Mouse (Mus musculus): ENCODE data around the gene Gm5148. TPM values are rescaled to one million over a fixed set of nuclear protein-coding genes. Genes with fewer than 3 reads are reported as not detected.

Gm5148 gene
- polyA plus RNA-seq, 1 experiment from 2014 or later = 4.1 TPM

DNA sequence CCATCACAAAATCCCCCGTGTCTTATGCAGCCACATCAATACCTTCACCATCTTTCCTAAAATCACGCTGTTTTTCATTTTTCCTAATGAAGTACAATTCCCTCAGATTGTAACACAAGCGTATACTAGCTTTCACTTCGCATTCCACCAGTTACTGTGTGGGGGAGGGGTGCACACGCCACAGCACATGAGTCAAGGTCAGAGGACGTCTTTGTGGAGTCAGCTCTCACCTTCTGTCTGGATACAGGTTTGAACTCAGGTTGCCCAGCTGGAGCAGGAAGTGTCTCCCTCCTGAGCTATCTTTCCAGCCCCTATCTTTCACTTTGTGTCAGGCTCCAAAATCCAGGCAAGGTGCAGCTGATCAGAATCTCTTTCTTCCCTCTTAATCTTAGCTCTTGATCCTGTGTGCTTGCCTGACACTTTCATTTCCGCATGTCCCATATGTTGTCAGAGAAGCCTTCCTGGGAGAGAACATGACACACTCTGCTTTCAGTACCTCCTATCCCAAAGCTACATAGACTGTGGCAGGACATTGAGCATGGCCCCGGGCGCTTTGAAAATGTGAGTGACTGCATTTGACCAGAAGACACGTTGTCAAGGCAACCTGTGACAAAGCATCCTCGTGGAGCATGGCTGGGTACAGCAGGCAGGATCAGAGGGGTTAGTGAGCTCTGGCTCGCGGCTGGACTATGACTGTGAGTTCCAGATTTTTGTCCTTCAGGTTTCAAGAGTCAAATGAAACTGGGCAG lies 50.6 kb downstream of the Gm5148 start:
- 62% methylated on average over 13 of the region's 13 CpGs for WGBS (ENCODE audit: insufficient replicate concordance)
- Histone ChIP-seq H3K4me1 (ENCODE audit: insufficient read depth) (peaks cover 12% of the 10 kb centered on the region; the same call in 1 of the 2 replicates), H3K27ac (ENCODE audit: low read depth) (no peak overlapping the region), H3K27me3 (ENCODE audit: insufficient read depth, low read length) (no peaks in the 10 kb centered on the region; the same call in 1 of the 2 replicates), H3K4me3 (ENCODE audit: low read depth, low read length) (no peak overlapping the region), H3K4me2 (ENCODE audit: low read depth, low read length) (no peak overlapping the region), H3K9me3 (ENCODE audit: low read length) (no peaks in the 10 kb centered on the region), H3K9ac (replicated peaks) (no peak overlapping the region), H3K36me3 (replicated peaks; ENCODE audit: insufficient read depth, low read length) (no peaks in the 10 kb centered on the region)
- DNase-seq (no peak), ATAC-seq (no peak)
- TF ChIP-seq CTCF (IDR thresholded peaks at IDR 0.05; ENCODE audit: low read depth) (no peak), EP300 (IDR thresholded peaks at IDR 0.05; ENCODE audit: low read depth) (no peak)

DNA sequence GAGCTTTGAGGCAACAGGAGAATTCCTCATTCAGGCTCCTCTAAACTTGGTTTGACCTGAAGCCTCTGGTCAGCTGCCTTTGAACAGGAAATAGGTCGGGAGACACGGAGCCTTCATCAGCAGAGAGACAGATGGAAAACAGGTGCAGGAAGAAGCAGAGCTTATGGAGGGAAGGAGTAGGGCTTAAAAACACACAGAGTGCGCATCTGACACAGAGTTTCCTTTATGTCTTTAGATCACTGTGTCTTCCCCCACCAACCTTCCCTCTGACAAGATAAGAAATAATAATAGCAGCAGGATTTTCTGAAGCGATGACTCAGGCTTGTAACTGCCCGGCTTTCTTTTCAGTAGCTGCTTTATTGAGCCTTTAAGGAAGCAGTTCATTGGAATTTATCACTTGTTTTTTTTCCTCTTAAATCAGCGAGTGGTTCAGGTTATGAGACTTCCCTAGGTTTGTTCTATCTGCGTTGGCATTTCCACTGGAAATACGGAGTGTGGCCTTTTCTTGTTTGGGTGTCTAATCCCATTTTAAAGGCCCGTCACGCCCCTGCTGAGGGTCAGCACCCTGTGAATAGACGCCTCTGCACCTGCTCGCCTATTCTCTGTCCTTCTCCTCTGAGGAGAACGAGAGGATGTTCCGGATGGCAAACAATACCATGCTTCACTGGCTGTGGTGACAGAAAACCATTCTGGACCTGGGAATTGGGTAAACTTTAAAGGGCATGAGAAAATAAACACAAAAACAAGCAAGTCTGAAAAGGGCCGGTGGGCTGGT lies 51.8 kb downstream of the Gm5148 start:
- Histone ChIP-seq H3K36me3 (replicated peaks; ENCODE audit: insufficient read depth, low read length) (no peaks in the 10 kb centered on the region), H3K9ac (replicated peaks) (no peak overlapping the region), H3K27me3 (ENCODE audit: insufficient read depth, low read length) (no peaks in the 10 kb centered on the region; the same call in 1 of the 2 replicates), H3K4me1 (ENCODE audit: insufficient read depth) (peaks cover 12% of the 10 kb centered on the region; the same call in 1 of the 2 replicates), H3K9me3 (ENCODE audit: low read length) (no peaks in the 10 kb centered on the region), H3K4me3 (ENCODE audit: low read depth, low read length) (no peak overlapping the region), H3K27ac (ENCODE audit: low read depth) (no peak overlapping the region), H3K4me2 (ENCODE audit: low read depth, low read length) (no peak overlapping the region)
- 46% methylated on average over 15 of the region's 15 CpGs for WGBS (ENCODE audit: insufficient replicate concordance)
- ATAC-seq (no peak), DNase-seq (no peak)
- no peak for TF ChIP-seq CTCF (IDR thresholded peaks at IDR 0.05; ENCODE audit: low read depth)
- no peak for TF ChIP-seq EP300 (IDR thresholded peaks at IDR 0.05; ENCODE audit: low read depth)

DNA sequence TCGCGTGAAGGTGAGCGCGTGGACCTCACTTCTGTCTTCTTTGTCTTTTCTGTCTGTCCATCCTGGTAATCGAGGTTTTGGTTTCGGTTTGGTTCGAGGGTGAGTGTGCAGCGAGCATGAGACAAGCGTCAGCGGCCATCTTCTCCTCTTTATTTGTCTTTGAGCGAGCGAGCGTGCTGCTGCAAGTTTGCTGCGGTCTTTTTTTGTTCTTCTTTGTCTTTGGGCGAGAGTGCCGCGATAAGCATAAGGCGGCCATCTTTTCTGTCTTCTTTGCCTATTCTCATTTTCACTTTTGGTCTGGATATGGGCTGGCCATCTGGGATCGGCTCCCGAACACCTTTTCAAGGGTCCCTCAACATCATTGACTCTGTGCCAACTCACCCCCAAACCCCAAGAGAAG lies 55.2 kb downstream of the Gm5148 start:
- Histone ChIP-seq H3K4me2 (ENCODE audit: low read depth, low read length) (no peak overlapping the region), H3K9ac (replicated peaks) (no peak overlapping the region), H3K4me1 (ENCODE audit: insufficient read depth) (peaks cover 18% of the 10 kb centered on the region; the same call in 1 of the 2 replicates), H3K9me3 (ENCODE audit: low read length) (no peaks in the 10 kb centered on the region), H3K4me3 (ENCODE audit: low read depth, low read length) (no peak overlapping the region), H3K36me3 (replicated peaks; ENCODE audit: insufficient read depth, low read length) (no peaks in the 10 kb centered on the region), H3K27ac (ENCODE audit: low read depth) (no peak overlapping the region), H3K27me3 (ENCODE audit: insufficient read depth, low read length) (no peaks in the 10 kb centered on the region; the same call in 1 of the 2 replicates)
- ATAC-seq (no peak), DNase-seq (no peak)
- WGBS (ENCODE audit: insufficient replicate concordance) = 92% methylated on average over 20 of the region's 20 CpGs
- no peak for TF ChIP-seq EP300 (IDR thresholded peaks at IDR 0.05; ENCODE audit: low read depth)
- TF ChIP-seq CTCF (IDR thresholded peaks at IDR 0.05; ENCODE audit: low read depth) = no peak

DNA sequence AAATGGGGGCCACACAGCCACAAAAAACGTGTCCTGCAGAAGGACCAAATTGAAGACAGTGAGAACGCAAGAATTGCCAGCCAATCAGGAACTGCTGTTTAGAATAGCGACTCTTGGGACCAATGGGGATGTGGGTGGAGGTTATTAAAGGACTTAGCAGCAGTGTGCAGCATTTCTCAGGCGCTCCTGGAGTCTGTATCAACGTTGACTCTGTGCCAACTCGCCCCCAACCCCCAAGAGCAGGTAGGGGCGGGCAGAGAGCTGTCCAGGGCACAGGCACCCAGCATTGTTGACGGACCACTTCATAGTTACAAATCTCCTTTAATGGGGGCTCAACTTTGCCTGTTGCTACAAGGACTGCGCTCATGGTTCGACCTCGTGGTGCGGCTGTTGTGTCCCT lies 55.6 kb downstream of the Gm5148 start:
- H3K9ac ChIP-seq (replicated peaks) = no peak overlapping the region
- peaks cover 16% of the 10 kb centered on the region; the same call in 1 of the 2 replicates for H3K4me1 ChIP-seq (ENCODE audit: insufficient read depth)
- no peak for TF ChIP-seq EP300 (IDR thresholded peaks at IDR 0.05; ENCODE audit: low read depth)
- TF ChIP-seq CTCF (IDR thresholded peaks at IDR 0.05; ENCODE audit: low read depth) = no peak
- no peaks in the 10 kb centered on the region; the same call in 1 of the 2 replicates for H3K27me3 ChIP-seq (ENCODE audit: insufficient read depth, low read length)
- H3K4me2 ChIP-seq (ENCODE audit: low read depth, low read length) = no peak overlapping the region
- H3K36me3 ChIP-seq (replicated peaks; ENCODE audit: insufficient read depth, low read length) = no peaks in the 10 kb centered on the region
- whole genome bisulfite sequencing (ENCODE audit: insufficient replicate concordance) = 80% methylated on average over 12 of the region's 12 CpGs
- DNase-seq (no peak), ATAC-seq (no peak)
- H3K4me3 ChIP-seq (ENCODE audit: low read depth, low read length) = no peak overlapping the region
- no peaks in the 10 kb centered on the region for H3K9me3 ChIP-seq (ENCODE audit: low read length)
- H3K27ac ChIP-seq (ENCODE audit: low read depth) = no peak overlapping the region

DNA sequence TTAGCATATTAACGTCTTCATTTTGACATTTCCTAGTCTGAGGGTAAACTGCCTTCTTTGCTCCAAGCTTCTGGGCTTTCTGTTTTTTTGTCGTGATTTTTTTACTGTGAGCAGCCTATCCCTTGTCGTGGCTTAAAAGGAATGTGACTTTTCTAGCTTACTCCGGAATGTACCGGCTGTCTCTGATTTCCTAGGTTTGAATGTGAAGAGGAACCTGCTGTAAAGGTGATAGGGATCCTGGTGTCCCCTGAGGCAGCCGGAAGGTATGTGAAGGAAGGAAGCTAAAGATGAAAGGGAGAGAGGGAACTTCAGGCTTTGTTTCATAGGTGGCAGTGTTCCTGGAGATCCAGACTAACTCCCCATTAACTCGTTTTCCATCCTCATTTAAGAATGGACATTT lies 56.6 kb downstream of the Gm5148 start:
- whole genome bisulfite sequencing (ENCODE audit: insufficient replicate concordance) = 43% methylated on average over 7 of the region's 7 CpGs
- H3K9me3 ChIP-seq (ENCODE audit: low read length) = no peaks in the 10 kb centered on the region
- peaks cover 10% of the 10 kb centered on the region; the same call in 1 of the 2 replicates for H3K4me1 ChIP-seq (ENCODE audit: insufficient read depth)
- DNase-seq = no peak
- no peaks in the 10 kb centered on the region; the same call in 1 of the 2 replicates for H3K27me3 ChIP-seq (ENCODE audit: insufficient read depth, low read length)
- H3K9ac ChIP-seq (replicated peaks) = no peak overlapping the region
- H3K4me2 ChIP-seq (ENCODE audit: low read depth, low read length) = no peak overlapping the region
- no peaks in the 10 kb centered on the region for H3K36me3 ChIP-seq (replicated peaks; ENCODE audit: insufficient read depth, low read length)
- no peak overlapping the region for H3K4me3 ChIP-seq (ENCODE audit: low read depth, low read length)
- no peak for TF ChIP-seq CTCF (IDR thresholded peaks at IDR 0.05; ENCODE audit: low read depth)
- TF ChIP-seq EP300 (IDR thresholded peaks at IDR 0.05; ENCODE audit: low read depth) = no peak
- H3K27ac ChIP-seq (ENCODE audit: low read depth) = no peak overlapping the region
- no peak for ATAC-seq

DNA sequence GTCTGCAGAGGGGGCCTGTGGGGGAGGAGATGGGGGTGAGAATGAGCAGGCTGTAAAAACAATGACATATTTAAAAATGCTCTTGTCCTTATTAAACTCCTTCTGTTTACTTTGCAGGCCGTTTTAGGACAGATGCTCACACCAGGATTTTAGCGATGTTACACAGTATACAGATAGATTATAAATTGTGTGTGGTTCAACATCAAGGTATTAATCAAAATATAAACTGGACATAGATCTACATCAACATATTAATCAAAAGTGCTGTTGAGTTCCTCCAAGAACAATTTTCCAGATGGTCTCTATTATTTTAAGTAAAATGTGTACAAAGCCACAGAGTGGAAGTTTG lies 57.2 kb downstream of the Gm5148 start:
- Histone ChIP-seq H3K4me3 (ENCODE audit: low read depth, low read length) (no peak overlapping the region), H3K27me3 (ENCODE audit: insufficient read depth, low read length) (no peaks in the 10 kb centered on the region; the same call in 1 of the 2 replicates), H3K4me2 (ENCODE audit: low read depth, low read length) (no peak overlapping the region), H3K9ac (replicated peaks) (no peak overlapping the region), H3K9me3 (ENCODE audit: low read length) (no peaks in the 10 kb centered on the region), H3K4me1 (ENCODE audit: insufficient read depth) (peaks cover 9% of the 10 kb centered on the region; the same call in 1 of the 2 replicates), H3K36me3 (replicated peaks; ENCODE audit: insufficient read depth, low read length) (no peaks in the 10 kb centered on the region), H3K27ac (ENCODE audit: low read depth) (no peak overlapping the region)
- ATAC-seq (no peak), DNase-seq (no peak)
- 28% methylated on average over 2 of the region's 2 CpGs for whole genome bisulfite sequencing (ENCODE audit: insufficient replicate concordance)
- TF ChIP-seq EP300 (IDR thresholded peaks at IDR 0.05; ENCODE audit: low read depth) (0 out of 2 replicates have a peak, but pooled peaks have one; percentile 0), CTCF (IDR thresholded peaks at IDR 0.05; ENCODE audit: low read depth) (no peak)
